Mouse (Mus musculus): ENCODE measurements around the gene Olfr820.

GRCm38 (mm10) chr10:130030048-130030447 is 17.6 kb downstream of the Olfr820 start, which contains the start of gene Olfr821:
- TF ChIP-seq POLR2A (IDR thresholded peaks at IDR 0.05; ENCODE audit: borderline replicate concordance, insufficient read depth, low read length) (no peak), CTCF (IDR thresholded peaks at IDR 0.05; ENCODE audit: borderline replicate concordance, insufficient read depth, low read depth, low read length) (no peak)
